Mouse (Mus musculus) kidney, embryonic 14.5 days (tissue): ENCODE measurements around the gene Myef2. TPM values are rescaled to one million over a fixed set of nuclear protein-coding genes. Genes with fewer than 3 reads are reported as not detected.
"Not testable (repeated sequence)": the region's sequence is repeated elsewhere in the genome, so short reads cannot be mapped to it uniquely, and the experiment has no call there.

Experiments
- ATAC-seq: fragments of 200-750 bp; cut with Nextera tagmentation; 2 replicates; pipeline ENCODE4 v1.8.0; 2017; ENCODE audit warnings: moderate number of reproducible peaks, mild to moderate bottlenecking, moderate TSS enrichment, moderate library complexity; ENCODE audit not compliant: low FRiP score, low TSS enrichment
- H3K27ac ChIP-seq: fragments of 300-500 bp; sonication (generic); 2 replicates; pipeline ENCODE4 v1.5.1; 2014; ENCODE audit warnings: low read depth, mild to moderate bottlenecking, low read length, moderate library complexity, mixed read lengths
- H3K27me3 ChIP-seq: fragments of 300-500 bp; sonication (generic); 2 replicates; pipeline ENCODE4 v1.6.1; 2014; ENCODE audit warnings: mild to moderate bottlenecking, low read length; ENCODE audit not compliant: control insufficient read depth, insufficient read depth
- H3K36me3 ChIP-seq: fragments of 300-500 bp; sonication (generic); 2 replicates; pipeline ENCODE4 v1.6.1; 2014; ENCODE audit warnings: low read length, mixed read lengths; ENCODE audit not compliant: control insufficient read depth, insufficient read depth
- H3K4me1 ChIP-seq: fragments of 300-500 bp; sonication (generic); 2 replicates; pipeline ENCODE4 v1.6.1; 2014; ENCODE audit warnings: low read length, mixed read lengths; ENCODE audit not compliant: control insufficient read depth, insufficient read depth
- H3K4me2 ChIP-seq: fragments of 300-500 bp; sonication (generic); replicated peaks from 2 replicates; pipeline ENCODE4 v1.6.1; 2014; ENCODE audit warnings: low read depth, mild to moderate bottlenecking, low read length
- H3K4me3 ChIP-seq: fragments of 300-500 bp; sonication (generic); 2 replicates; pipeline ENCODE4 v1.5.1; 2014; ENCODE audit warnings: mild to moderate bottlenecking, low read length
- H3K9ac ChIP-seq: fragments of 300-500 bp; sonication (generic); 2 replicates; pipeline ENCODE4 v1.6.1; 2014; ENCODE audit warnings: low read depth, mild to moderate bottlenecking, low read length, moderate library complexity
- H3K9me3 ChIP-seq: fragments of 300-500 bp; sonication (generic); 2 replicates; pipeline ENCODE4 v1.6.1; 2016; ENCODE audit warnings: low read length; ENCODE audit not compliant: control insufficient read depth
- WGBS: fragments of 180-500 bp; shearing (Covaris S2); extraction: QIAGEN DNeasy Blood & Tissue Kit; methylation state at CpG from one replicate; pipeline ENCODE4 v1.1.7; 2014; 5-methylcytosine and 5-hydroxymethylcytosine counted together
- polyA plus RNA-seq: library from polyadenylated mRNA; unstranded; fragments of >200 nt; fragmentation: Nextera tagmentation; extraction: Ambion mirVana; gene quantifications from 2 replicates; pipeline ENCODE4 v1.2.1, GENCODE M21; 2014

The Myef2 gene
- polyA plus RNA-seq, 1 experiment from 2014 or later, result 142 TPM

DNA sequence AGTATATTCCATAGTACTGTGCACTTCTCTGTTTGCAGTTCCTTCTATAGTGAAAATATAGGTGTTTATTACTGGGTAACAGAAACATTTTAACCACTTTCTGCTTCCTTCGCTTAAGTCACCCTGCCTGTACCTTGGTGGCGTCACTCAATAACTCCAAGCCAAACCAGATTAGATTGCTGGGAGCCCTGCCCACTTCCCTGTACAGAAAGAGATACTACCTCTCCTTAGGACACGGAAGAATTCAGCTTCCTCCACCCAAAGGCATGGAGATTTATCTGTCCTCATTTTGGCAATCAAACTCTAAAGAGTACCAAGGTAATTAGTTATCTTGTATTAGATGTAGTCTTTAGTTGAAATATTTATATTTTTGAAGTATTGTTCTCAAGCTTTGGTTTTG is 3.3 kb upstream of the Myef2 start:
- no peak for ATAC-seq
- no peak overlapping the region for H3K4me3 ChIP-seq
- H3K27me3 ChIP-seq, result 0 out of 2 replicates have a peak, but pooled peaks cover 4% of the 10 kb centered on the region
- H3K36me3 ChIP-seq, result no peaks in the 10 kb centered on the region
- 87% methylated on average over 3 of the region's 3 CpGs for whole genome bisulfite sequencing
- H3K9me3 ChIP-seq, result no peaks in the 10 kb centered on the region
- no peak overlapping the region for H3K27ac ChIP-seq
- H3K4me2 ChIP-seq, result no peak overlapping the region
- peaks cover 7% of the 10 kb centered on the region; the same call in 1 of the 2 replicates for H3K4me1 ChIP-seq
- H3K9ac ChIP-seq, result no peak overlapping the region

DNA sequence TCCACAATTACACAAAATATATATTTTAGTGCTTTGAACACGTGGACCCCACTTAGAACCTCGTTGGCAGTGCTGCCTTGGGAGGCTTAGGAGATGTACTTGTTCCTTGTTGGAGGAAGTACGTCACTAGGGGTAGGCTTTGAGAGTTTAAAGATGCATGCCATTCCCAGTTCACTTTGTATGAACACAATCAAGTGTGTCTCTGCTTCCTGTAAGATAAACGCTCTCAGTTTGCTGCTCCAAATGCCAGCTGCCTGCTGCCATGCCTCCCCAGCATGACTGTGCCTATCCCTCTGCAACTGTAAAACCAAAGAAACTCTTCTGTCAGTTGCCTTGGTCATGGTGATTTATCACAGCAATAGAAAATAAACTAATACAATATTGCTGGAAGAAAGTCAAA is 2.4 kb upstream of the Myef2 start:
- Histone ChIP-seq H3K36me3 (no peaks in the 10 kb centered on the region), H3K4me1 (peaks cover 10% of the 10 kb centered on the region; the same call in 1 of the 2 replicates), H3K9ac (no peak overlapping the region), H3K27me3 (0 out of 2 replicates have a peak, but pooled peaks cover 4% of the 10 kb centered on the region), H3K9me3 (no peaks in the 10 kb centered on the region), H3K4me3 (no peak overlapping the region), H3K4me2 (no peak overlapping the region), H3K27ac (no peak overlapping the region)
- no peak for ATAC-seq
- 42% methylated on average over 4 of the region's 4 CpGs for WGBS

DNA sequence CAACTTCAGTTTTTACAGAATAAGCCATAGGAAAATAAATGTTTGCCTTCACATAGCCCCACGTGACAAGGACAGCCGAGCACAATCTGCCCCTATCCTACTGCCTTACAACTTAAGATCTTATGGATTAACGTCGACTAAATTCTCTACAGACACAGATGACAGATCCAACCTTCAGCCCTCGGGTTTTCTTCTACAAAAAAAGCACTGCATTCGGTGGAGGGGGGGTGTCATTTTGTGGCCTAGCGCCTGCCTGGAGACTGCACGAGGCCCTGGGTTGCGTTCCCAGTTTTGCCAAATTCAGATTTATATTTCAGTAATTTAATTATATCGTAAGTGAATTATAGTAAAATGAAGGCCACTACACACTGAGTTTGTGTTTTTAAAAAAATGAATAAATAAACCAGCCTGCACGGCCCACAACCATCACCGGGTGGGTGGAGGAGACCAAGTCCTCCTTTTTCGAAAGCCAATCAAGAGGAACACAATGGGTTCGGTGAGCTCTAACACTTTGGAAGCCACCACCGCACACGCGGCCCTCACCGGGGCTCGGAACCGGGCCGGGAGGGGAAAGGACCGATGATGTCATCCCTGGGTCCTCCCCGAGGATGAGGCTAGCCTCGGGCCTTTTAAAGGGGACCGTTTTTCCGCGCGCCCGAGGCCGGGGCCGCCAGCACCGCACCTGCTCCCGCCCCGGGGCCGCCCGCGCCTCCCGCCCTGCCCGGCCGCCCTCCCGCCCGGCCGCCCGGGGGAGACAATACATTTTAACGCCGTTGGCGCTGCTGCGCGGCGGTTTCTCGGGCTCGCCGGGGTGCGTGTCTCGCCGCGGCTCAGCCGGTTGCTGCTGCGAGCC is 611 bp downstream of the Myef2 start:
- Histone ChIP-seq H3K27me3 (0 out of 2 replicates have a peak, but pooled peaks cover 4% of the 10 kb centered on the region), H3K36me3 (no peaks in the 10 kb centered on the region), H3K9ac (peak overlapping the region; percentile 98), H3K9me3 (no peaks in the 10 kb centered on the region), H3K4me1 (peaks cover 11% of the 10 kb centered on the region; the same call in 1 of the 2 replicates), H3K27ac (peak overlapping the region; percentile 86), H3K4me3 (peak overlapping the region; percentile 79), H3K4me2 (peak overlapping the region; percentile 57)
- whole genome bisulfite sequencing, result under 1% methylated on average over 45 of the region's 59 CpGs
- ATAC-seq, result peak; percentile 85

DNA sequence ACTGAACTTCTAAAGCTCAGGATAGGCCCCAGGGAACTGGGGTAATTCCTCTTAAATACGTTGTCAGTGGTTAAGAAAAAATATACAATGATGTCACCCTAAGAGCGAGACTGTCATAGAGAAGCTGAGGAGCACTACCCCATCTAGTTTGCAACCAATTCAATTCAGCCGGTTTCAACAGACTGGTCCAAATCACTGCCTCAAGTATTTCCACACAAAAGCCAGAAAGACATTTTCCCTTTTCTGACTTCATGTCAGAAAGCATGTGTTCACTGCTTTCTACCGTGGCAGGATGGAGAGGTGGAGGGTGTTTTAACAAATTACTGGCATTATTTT is 1.2 kb downstream of the Myef2 start:
- Histone ChIP-seq H3K4me3 (peak overlapping the region; percentile 79), H3K4me2 (peak overlapping the region; percentile 57), H3K9me3 (no peaks in the 10 kb centered on the region), H3K27me3 (0 out of 2 replicates have a peak, but pooled peaks cover 4% of the 10 kb centered on the region), H3K27ac (peak overlapping the region; percentile 86; the same call in 1 of the 2 replicates), H3K4me1 (peaks cover 11% of the 10 kb centered on the region; the same call in 1 of the 2 replicates), H3K9ac (peak overlapping the region; percentile 98), H3K36me3 (no peaks in the 10 kb centered on the region)
- ATAC-seq, result no peak
- 10% methylated on average over 4 of the region's 4 CpGs for WGBS

DNA sequence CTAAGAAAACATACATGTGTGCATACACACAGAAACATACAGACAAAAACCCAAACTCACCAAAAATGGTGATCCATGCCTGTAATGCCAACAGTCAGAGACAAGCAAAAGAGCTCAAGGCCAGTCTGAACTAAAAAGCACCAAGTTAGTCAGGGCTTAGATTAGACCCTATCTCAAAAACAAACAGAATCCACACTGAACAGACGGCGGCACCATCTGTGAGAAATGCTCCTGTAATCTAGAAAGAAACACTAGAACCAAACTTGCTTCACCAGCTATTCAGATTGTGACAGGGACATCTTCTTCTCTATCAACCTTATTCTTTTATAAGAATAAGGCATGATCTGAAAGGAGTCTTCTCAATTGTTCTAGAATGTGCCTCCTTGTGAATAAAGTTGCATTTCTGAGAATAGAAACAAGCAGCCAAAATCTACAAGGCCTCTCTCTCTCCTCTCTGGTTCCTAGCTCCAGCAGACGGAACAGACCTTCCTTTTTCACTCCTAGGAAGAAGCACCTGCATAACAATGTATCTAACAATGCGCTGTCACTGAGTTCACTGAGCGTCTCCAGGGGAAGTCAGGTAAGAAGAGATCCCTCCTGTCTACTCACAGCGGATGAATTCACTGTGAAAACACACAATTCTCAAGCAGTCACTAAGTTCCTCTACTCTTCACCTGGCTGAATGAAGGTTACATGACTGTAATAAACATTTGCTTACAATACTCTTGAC is 3.9 kb downstream of the Myef2 start:
- 0 out of 2 replicates have a peak, but pooled peaks cover 4% of the 10 kb centered on the region for H3K27me3 ChIP-seq
- peaks cover 11% of the 10 kb centered on the region; the same call in 1 of the 2 replicates for H3K4me1 ChIP-seq
- no peak overlapping the region for H3K9ac ChIP-seq
- ATAC-seq, result no peak
- no peak overlapping the region for H3K4me3 ChIP-seq
- no peaks in the 10 kb centered on the region for H3K9me3 ChIP-seq
- 80% methylated on average over 6 of the region's 6 CpGs for WGBS
- no peak overlapping the region for H3K4me2 ChIP-seq
- H3K27ac ChIP-seq, result no peak overlapping the region
- H3K36me3 ChIP-seq, result peaks cover 9% of the 10 kb centered on the region; the same call in 1 of the 2 replicates

DNA sequence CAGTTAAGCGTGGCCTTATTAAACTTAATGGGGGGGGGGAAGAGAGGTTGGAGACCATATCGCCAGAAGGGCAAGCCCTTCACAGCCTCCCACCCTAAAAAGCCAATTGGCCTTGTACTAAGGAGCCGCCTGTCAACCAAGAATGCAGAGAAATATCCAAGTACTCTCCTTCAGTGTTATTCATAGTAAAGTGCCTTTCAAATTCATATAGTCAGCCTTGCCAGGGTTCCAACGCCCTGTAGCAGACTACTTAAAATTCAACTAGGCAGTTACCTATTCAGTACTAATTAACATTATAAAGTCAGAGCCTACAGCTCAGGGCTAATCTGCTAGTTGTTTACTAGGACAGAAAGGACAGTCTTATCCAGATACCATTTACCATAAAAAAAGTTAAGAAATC is 16.9 kb downstream of the Myef2 start:
- H3K4me3 ChIP-seq, ATAC-seq, H3K9ac ChIP-seq, H3K27me3 ChIP-seq, H3K4me1 ChIP-seq, H3K27ac ChIP-seq, H3K4me2 ChIP-seq, H3K9me3 ChIP-seq: not testable (repeated sequence)
- peaks cover 41% of the 10 kb centered on the region for H3K36me3 ChIP-seq
- WGBS, result 92% methylated on average over 4 of the region's 4 CpGs

DNA sequence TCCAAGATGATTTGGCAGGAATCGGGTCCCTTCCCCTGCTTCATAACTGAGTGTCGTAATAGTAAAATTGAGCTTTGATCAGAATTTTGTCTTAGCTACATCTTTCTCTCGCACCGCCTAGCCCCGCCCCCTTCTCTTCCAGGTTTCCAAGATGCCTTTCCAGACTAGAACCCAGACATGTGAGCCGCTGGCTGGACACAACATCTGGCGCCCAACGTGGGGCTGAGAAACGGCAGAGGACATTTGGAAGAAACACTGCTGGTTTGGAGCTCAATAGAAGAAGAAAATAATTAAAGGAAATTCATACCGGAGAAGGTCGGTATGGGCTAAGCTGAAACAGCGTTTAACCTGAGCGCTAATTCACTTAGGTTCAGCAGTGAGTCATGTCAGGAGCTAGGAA is 19.0 kb downstream of the Myef2 start:
- not testable (repeated sequence) for H3K9ac ChIP-seq, H3K27ac ChIP-seq, H3K4me1 ChIP-seq, H3K27me3 ChIP-seq, ATAC-seq, H3K4me3 ChIP-seq, H3K9me3 ChIP-seq, H3K4me2 ChIP-seq
- WGBS, result 98% methylated on average over 13 of the region's 13 CpGs
- peaks cover 44% of the 10 kb centered on the region for H3K36me3 ChIP-seq

DNA sequence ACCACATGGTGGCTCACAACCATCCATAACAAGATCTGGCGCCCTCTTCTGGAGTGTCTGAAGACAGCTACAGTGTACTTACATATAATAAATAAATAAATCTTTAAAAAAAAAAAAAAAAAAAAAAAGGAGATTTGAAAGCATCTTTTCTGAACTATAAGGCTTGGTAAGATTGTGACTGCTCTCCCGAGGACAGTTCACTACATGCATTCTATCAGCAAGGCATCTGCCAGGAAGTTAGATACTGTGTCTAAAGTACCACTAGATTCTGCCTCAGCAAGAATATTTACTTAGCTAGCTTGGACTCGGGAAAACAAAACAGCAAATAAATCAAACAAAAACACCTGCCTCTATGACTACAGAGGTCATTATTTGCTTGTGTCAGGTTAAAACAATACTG is 31.3 kb downstream of the Myef2 start:
- H3K27ac ChIP-seq, H3K27me3 ChIP-seq, H3K9ac ChIP-seq, H3K4me3 ChIP-seq, H3K9me3 ChIP-seq, H3K4me2 ChIP-seq, H3K4me1 ChIP-seq: not testable (repeated sequence)
- peak; percentile 55; the same call in 1 of the 2 replicates for ATAC-seq
- WGBS, result 64% methylated on average over 3 of the region's 3 CpGs
- peaks cover 51% of the 10 kb centered on the region for H3K36me3 ChIP-seq

DNA sequence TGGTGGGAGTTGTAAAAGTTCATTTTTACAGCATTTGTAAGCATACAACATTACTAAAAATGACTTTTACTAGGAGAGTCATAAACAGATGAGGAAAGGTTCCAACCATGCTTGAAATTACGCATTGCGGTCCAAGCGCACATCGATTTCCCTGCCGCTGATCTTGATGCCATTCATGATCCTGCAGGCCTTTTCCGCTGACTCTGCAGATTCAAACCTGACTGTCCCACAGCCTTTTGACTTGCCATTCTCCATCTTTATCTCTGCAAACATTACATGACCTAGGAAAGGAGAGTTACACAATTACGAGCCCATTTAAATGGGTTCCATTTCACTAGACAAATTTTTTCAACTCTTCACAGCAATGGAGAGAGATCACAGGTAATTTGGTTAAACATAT is 34.7 kb downstream of the Myef2 start:
- H3K27ac ChIP-seq, result no peak overlapping the region
- no peaks in the 10 kb centered on the region for H3K27me3 ChIP-seq
- 96% methylated on average over 7 of the region's 7 CpGs for WGBS
- no peak overlapping the region for H3K4me3 ChIP-seq
- H3K36me3 ChIP-seq, result peaks cover 47% of the 10 kb centered on the region; the same call in 1 of the 2 replicates
- no peak overlapping the region for H3K4me2 ChIP-seq
- no peaks in the 10 kb centered on the region for H3K4me1 ChIP-seq
- H3K9me3 ChIP-seq, result no peaks in the 10 kb centered on the region
- H3K9ac ChIP-seq, result no peak overlapping the region
- ATAC-seq, result no peak
